Mouse (Mus musculus): ENCODE measurements at regions not wholly inside any gene's neighbourhood (a gene's known extent, or its start where the extent isn't known, plus 50 kb on each side); places are given as distances from the start of the nearest gene placed in this dataset.

GRCm38 (mm10) chr7:137885146-137885545 is 447.7 kb downstream of the Glrx3 start:
- TF ChIP-seq CTCF (IDR thresholded peaks at IDR 0.05; ENCODE audit: insufficient read depth, low read depth, low read length) (no peak), POLR2A (IDR thresholded peaks at IDR 0.05; ENCODE audit: insufficient read depth, low read depth, low read length) (no peak)
